Mouse (Mus musculus): ENCODE measurements around the gene Hsd3b5. TPM values are rescaled to one million over a fixed set of nuclear protein-coding genes. Genes with fewer than 3 reads are reported as not detected.
A peak's percentile ranks its signal among the peaks of the same experiment; 100 is the strongest.
"Not testable (repeated sequence)": the region's sequence is repeated elsewhere in the genome, so short reads cannot be mapped to it uniquely, and the experiment has no call there.

Gene Hsd3b5
- polyA plus RNA-seq (2014; fragmentation: Nextera tagmentation; extraction: Ambion mirVana), result not detected in 2 replicates

DNA sequence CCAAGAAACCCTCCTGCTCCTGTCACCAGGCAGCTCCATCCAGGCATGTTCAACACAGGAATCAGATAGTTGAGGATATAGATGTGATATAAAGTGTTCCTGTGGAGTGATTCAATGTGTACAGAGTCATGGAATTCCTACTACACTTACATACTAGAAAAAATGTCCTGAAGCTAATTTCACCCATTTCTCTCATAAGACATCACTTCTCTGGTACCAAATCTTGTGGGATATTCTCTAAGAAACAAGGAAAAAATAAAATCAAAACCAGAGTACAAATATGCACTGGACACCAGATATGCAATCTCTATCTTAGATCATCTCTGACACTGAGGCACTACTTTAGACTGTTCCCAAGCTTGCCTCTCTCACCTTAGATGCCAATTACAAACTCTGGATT is at the start of gene Hsd3b5:
Gene Hsd3b5, minus strand, starts transcription at position 101 of the 400 bp plus-strand sequence.
- Histone ChIP-seq H3K9ac (replicated peaks; ENCODE audit: low read depth, low read length) (no peak within 1 kb of the TSS), H3K4me2 (ENCODE audit: low read depth, low read length) (no peak within 1 kb of the TSS), H3K9me3 (ENCODE audit: control insufficient read depth, low read length) (no peaks in the 10 kb centered on the region), H3K4me1 (ENCODE audit: control insufficient read depth, insufficient read depth, low read length) (no peaks in the 10 kb centered on the region), H3K27ac (ENCODE audit: low read depth, low read length) (no peak within 1 kb of the TSS), H3K27me3 (ENCODE audit: control insufficient read depth, insufficient read depth, low read length) (no peaks in the 10 kb centered on the region), H3K4me3 (ENCODE audit: low read depth, low read length) (no peak within 1 kb of the TSS), H3K36me3 (ENCODE audit: control insufficient read depth, insufficient read depth, low read length) (no peaks in the 10 kb centered on the region)
- no peak for ATAC-seq (ENCODE audit: low read depth)

DNA sequence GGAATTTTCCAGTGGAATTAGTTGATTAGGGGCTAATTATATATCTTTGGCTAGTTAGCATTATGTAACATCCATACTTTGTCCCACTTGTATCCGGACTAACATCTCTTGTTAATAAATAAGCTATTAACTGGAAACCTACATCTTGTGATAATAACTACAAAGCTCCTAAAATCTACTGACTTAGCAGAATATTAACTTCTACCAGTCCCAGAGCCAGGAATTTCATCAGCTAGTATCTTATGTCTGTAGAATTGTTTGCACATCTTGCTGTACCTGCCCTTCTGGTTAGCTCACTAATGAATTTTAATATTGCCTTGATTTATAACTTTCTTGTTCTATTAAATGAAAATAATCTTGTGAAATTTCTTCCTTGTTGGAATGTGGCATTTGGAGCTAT is 5.1 kb upstream of the Hsd3b5 start:
- H3K9me3 ChIP-seq (ENCODE audit: control insufficient read depth, low read length), result no peaks in the 10 kb centered on the region
- H3K9ac ChIP-seq (replicated peaks; ENCODE audit: low read depth, low read length), result no peak overlapping the region
- H3K4me2 ChIP-seq (ENCODE audit: low read depth, low read length), result no peak overlapping the region
- no peak overlapping the region for H3K4me3 ChIP-seq (ENCODE audit: low read depth, low read length)
- H3K36me3 ChIP-seq (ENCODE audit: control insufficient read depth, insufficient read depth, low read length), result no peaks in the 10 kb centered on the region
- H3K27ac ChIP-seq (ENCODE audit: low read depth, low read length), result no peak overlapping the region
- no peaks in the 10 kb centered on the region for H3K27me3 ChIP-seq (ENCODE audit: control insufficient read depth, insufficient read depth, low read length)
- no peaks in the 10 kb centered on the region for H3K4me1 ChIP-seq (ENCODE audit: control insufficient read depth, insufficient read depth, low read length)
- WGBS, result 94% methylated on average over 1 of the region's 1 CpGs
- no peak for ATAC-seq (ENCODE audit: low read depth)

DNA sequence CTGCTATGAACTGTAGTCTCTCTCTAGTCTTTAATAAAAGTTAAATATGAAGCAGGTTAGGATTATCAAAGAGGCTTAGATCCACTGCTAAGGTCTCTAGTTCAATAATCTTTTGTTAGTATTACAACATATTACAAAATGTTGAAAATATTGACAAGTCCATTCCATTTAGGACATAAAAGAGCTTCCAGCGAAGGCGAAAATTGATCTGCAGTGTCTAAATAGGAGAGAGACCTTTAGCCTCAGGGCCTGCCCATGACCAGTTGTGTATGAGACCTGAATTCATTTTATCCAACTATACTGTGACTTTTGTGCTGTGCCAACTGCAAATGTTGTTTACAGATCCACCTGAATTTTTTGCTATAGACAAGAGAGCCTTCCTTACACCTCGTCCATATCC is 419 bp downstream of the Hsd3b5 start:
- Histone ChIP-seq H3K4me2 (ENCODE audit: low read depth, low read length) (no peak overlapping the region), H3K9ac (replicated peaks; ENCODE audit: low read depth, low read length) (no peak overlapping the region), H3K4me3 (ENCODE audit: low read depth, low read length) (no peak overlapping the region), H3K36me3 (ENCODE audit: control insufficient read depth, insufficient read depth, low read length) (no peaks in the 10 kb centered on the region), H3K4me1 (ENCODE audit: control insufficient read depth, insufficient read depth, low read length) (no peaks in the 10 kb centered on the region), H3K27me3 (ENCODE audit: control insufficient read depth, insufficient read depth, low read length) (no peaks in the 10 kb centered on the region), H3K9me3 (ENCODE audit: control insufficient read depth, low read length) (no peaks in the 10 kb centered on the region), H3K27ac (ENCODE audit: low read depth, low read length) (no peak overlapping the region)
- ATAC-seq (ENCODE audit: low read depth), result no peak
- 93% methylated on average over 3 of the region's 3 CpGs for WGBS

DNA sequence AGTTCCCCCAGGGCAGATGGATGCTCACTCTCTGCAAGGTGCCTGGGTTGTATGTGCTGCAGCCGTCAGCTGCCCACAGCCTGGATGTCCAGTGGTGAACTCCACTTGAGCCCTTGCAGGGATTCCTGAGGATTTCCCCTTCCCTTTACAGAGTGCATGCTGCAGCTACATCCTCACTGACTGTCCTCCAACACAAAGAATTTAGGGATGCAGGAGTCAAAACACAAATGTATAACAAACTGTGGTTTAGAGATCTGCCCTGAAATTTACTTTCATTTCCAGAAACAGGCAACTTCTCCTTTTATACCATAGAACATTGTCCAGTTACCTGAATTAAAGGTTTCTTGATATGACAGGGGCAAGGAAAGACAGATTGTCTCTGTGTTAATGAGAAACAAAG is 13.3 kb downstream of the Hsd3b5 start:
- not testable (repeated sequence) for H3K9ac ChIP-seq (replicated peaks; ENCODE audit: low read depth, low read length); ATAC-seq (ENCODE audit: low read depth); H3K27ac ChIP-seq (ENCODE audit: low read depth, low read length); H3K36me3 ChIP-seq (ENCODE audit: control insufficient read depth, insufficient read depth, low read length); H3K4me2 ChIP-seq (ENCODE audit: low read depth, low read length); H3K4me1 ChIP-seq (ENCODE audit: control insufficient read depth, insufficient read depth, low read length); H3K27me3 ChIP-seq (ENCODE audit: control insufficient read depth, insufficient read depth, low read length); H3K4me3 ChIP-seq (ENCODE audit: low read depth, low read length); H3K9me3 ChIP-seq (ENCODE audit: control insufficient read depth, low read length)
- 50% methylated on average over 1 of the region's 1 CpGs for WGBS

DNA sequence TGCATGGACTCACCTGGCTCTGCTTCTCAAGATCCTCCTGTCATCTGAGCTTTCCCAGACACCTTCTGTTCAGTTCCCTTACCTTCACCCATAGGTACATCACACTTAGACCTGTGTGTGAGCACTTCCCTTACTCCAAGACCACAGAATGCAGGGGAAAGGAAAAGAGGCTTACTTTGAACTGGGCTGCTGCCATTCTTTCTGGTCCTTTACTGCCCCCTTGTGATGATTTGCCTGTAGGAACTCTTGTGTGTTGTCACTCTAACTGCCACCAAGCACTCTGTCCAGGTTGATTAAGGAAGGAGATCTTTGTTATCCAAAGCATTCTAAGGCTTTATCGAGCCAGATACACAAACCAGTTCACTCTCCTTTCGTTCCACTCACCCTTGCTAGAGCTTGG is 13.8 kb downstream of the Hsd3b5 start:
- not testable (repeated sequence) for H3K4me3 ChIP-seq (ENCODE audit: low read depth, low read length); H3K36me3 ChIP-seq (ENCODE audit: control insufficient read depth, insufficient read depth, low read length); H3K4me2 ChIP-seq (ENCODE audit: low read depth, low read length); H3K27me3 ChIP-seq (ENCODE audit: control insufficient read depth, insufficient read depth, low read length); H3K27ac ChIP-seq (ENCODE audit: low read depth, low read length); H3K9me3 ChIP-seq (ENCODE audit: control insufficient read depth, low read length); H3K9ac ChIP-seq (replicated peaks; ENCODE audit: low read depth, low read length); H3K4me1 ChIP-seq (ENCODE audit: control insufficient read depth, insufficient read depth, low read length)
- WGBS, result 31% methylated on average over 2 of the region's 2 CpGs
- peak; percentile 51; the same call in 1 of the 2 replicates for ATAC-seq (ENCODE audit: low read depth)

DNA sequence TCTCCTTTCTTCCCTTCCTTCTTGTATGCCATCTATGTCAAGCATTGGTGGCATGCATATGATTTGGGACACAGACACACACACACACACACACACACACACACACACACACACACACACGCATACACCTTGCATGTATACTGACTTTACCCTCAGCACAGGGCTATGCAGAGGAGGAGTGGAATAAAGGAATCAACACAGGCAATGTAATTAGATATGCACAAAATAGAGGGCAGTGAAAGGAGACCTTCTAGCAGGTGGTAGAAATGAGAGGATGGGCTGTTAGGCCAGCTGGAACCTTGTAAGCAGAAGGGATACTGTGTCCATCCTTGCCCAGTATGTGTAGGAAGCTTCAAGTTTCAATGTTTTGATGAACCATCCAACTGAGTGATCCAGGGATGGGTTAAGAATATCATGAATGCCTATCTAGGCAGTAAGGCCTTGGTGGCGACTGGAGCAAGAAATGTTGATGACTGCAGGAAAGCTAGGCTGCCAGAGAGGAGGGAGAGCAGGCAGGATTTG is 15.6 kb downstream of the Hsd3b5 start:
- H3K36me3 ChIP-seq (ENCODE audit: control insufficient read depth, insufficient read depth, low read length); H3K9ac ChIP-seq (replicated peaks; ENCODE audit: low read depth, low read length); H3K4me1 ChIP-seq (ENCODE audit: control insufficient read depth, insufficient read depth, low read length); H3K4me3 ChIP-seq (ENCODE audit: low read depth, low read length); ATAC-seq (ENCODE audit: low read depth); H3K27me3 ChIP-seq (ENCODE audit: control insufficient read depth, insufficient read depth, low read length); H3K4me2 ChIP-seq (ENCODE audit: low read depth, low read length); H3K9me3 ChIP-seq (ENCODE audit: control insufficient read depth, low read length); H3K27ac ChIP-seq (ENCODE audit: low read depth, low read length): not testable (repeated sequence)
- WGBS, result 63% methylated on average over 2 of the region's 2 CpGs

DNA sequence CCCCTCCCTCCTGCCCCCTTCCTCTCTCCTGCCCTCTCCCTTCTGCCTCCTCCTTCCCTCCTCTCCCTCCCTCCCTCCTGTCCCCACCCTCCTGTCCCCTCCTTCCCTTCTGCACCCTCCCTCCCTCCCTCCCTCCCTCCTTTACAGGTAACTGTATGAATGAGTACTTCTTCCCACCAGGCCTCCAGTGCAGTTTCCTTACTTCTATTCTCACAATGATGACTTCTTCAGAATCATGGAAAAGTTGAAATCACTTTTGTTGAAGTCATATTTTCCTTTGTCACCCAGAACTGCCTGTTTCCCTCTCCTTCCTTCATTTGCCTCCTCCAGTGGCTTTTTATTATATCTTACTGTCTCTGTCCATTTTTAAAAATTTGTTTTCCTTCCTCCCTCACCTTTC is 16.1 kb downstream of the Hsd3b5 start:
- H3K36me3 ChIP-seq (ENCODE audit: control insufficient read depth, insufficient read depth, low read length), result no peaks in the 10 kb centered on the region
- H3K4me3 ChIP-seq (ENCODE audit: low read depth, low read length), result no peak overlapping the region
- H3K27me3 ChIP-seq (ENCODE audit: control insufficient read depth, insufficient read depth, low read length), result no peaks in the 10 kb centered on the region
- ATAC-seq (ENCODE audit: low read depth), result no peak
- no peaks in the 10 kb centered on the region for H3K9me3 ChIP-seq (ENCODE audit: control insufficient read depth, low read length)
- H3K27ac ChIP-seq (ENCODE audit: low read depth, low read length), result no peak overlapping the region
- H3K9ac ChIP-seq (replicated peaks; ENCODE audit: low read depth, low read length), result no peak overlapping the region
- no peaks in the 10 kb centered on the region for H3K4me1 ChIP-seq (ENCODE audit: control insufficient read depth, insufficient read depth, low read length)
- no peak overlapping the region for H3K4me2 ChIP-seq (ENCODE audit: low read depth, low read length)

DNA sequence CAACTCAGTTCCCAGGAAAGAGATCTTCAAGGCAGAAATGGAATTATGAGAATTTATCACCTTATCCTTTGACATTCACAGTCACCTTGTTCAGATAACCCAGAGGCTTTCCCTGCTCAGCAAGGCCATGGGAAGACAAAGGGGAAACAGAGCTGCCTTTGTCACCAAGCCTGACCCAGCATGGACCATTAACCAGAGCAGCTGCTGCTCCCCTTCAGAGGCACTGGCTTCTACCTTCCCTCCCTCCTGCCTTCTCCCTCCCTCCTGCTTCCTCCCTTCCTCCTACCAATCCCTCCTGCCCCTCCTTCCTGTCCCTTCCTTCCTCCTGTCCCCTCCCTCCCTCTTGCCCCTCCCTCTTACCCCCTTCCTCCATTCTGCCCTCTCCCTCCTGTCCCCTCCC is 16.5 kb downstream of the Hsd3b5 start:
- H3K9ac ChIP-seq (replicated peaks; ENCODE audit: low read depth, low read length); H3K4me2 ChIP-seq (ENCODE audit: low read depth, low read length); H3K9me3 ChIP-seq (ENCODE audit: control insufficient read depth, low read length); H3K4me3 ChIP-seq (ENCODE audit: low read depth, low read length); H3K27ac ChIP-seq (ENCODE audit: low read depth, low read length); H3K36me3 ChIP-seq (ENCODE audit: control insufficient read depth, insufficient read depth, low read length); H3K4me1 ChIP-seq (ENCODE audit: control insufficient read depth, insufficient read depth, low read length); H3K27me3 ChIP-seq (ENCODE audit: control insufficient read depth, insufficient read depth, low read length): not testable (repeated sequence)
- ATAC-seq (ENCODE audit: low read depth), result peak; percentile 46; the same call in 1 of the 2 replicates

DNA sequence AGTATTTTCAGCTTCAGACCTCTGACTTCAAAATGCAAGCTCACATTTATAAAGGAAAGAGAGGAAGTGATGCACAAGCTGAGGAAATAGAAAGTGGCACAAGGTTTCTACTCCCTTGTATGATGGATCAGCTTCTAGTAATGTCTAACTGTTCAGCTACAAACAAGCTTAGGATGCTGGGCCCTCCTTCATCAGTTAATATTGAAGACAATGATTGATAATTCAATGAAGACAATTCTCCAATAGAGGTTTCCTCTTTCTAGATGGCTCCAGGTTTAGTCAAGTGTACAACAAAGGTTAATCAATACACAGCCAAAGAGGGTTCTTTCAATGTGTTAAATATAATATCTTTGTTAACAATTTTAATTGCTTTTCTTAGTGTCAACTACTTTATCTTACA is 41.3 kb downstream of the Hsd3b5 start, which contains the start of gene Gm10681:
Gene Gm10681, minus strand, starts transcription at position 101 of the 400 bp plus-strand sequence.
- H3K9ac ChIP-seq (replicated peaks; ENCODE audit: low read depth, low read length), result no peak within 1 kb of the TSS
- no peaks in the 10 kb centered on the region for H3K4me1 ChIP-seq (ENCODE audit: control insufficient read depth, insufficient read depth, low read length)
- H3K27ac ChIP-seq (ENCODE audit: low read depth, low read length), result no peak within 1 kb of the TSS
- no peak within 1 kb of the TSS for H3K4me2 ChIP-seq (ENCODE audit: low read depth, low read length)
- no peaks in the 10 kb centered on the region for H3K36me3 ChIP-seq (ENCODE audit: control insufficient read depth, insufficient read depth, low read length)
- no peaks in the 10 kb centered on the region for H3K9me3 ChIP-seq (ENCODE audit: control insufficient read depth, low read length)
- no peak within 1 kb of the TSS for H3K4me3 ChIP-seq (ENCODE audit: low read depth, low read length)
- H3K27me3 ChIP-seq (ENCODE audit: control insufficient read depth, insufficient read depth, low read length), result no peaks in the 10 kb centered on the region
- ATAC-seq (ENCODE audit: low read depth), result no peak

DNA sequence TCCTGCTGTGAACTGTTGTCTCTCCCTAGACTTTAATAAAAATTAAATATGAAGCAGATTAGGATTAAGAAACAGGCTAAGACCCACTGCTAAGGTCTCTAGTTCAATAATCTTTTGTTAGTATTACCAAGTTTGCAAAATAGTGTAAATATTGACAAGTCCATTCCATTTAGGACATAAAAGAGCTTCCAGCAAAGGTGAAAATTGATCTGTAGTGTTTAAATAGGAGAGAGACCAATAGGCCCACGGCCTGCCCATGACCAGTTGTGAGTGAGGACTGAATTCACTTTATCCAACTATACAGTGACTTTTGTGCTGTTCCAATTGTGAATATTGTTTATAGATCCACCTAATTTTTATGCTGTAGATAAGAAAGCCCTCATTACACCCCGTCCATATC is 42.3 kb downstream of the Hsd3b5 start:
- Histone ChIP-seq H3K9ac (replicated peaks; ENCODE audit: low read depth, low read length) (no peak overlapping the region), H3K4me3 (ENCODE audit: low read depth, low read length) (no peak overlapping the region), H3K27ac (ENCODE audit: low read depth, low read length) (no peak overlapping the region), H3K9me3 (ENCODE audit: control insufficient read depth, low read length) (no peaks in the 10 kb centered on the region), H3K27me3 (ENCODE audit: control insufficient read depth, insufficient read depth, low read length) (no peaks in the 10 kb centered on the region), H3K4me1 (ENCODE audit: control insufficient read depth, insufficient read depth, low read length) (no peaks in the 10 kb centered on the region), H3K4me2 (ENCODE audit: low read depth, low read length) (no peak overlapping the region), H3K36me3 (ENCODE audit: control insufficient read depth, insufficient read depth, low read length) (no peaks in the 10 kb centered on the region)
- no peak for ATAC-seq (ENCODE audit: low read depth)
- 91% methylated on average over 2 of the region's 2 CpGs for WGBS
